Mouse (Mus musculus) bone marrow, adult 2 months (tissue): Measurements from ENCODE around the gene Ccdc8.

ENCODE experiments used
- CTCF ChIP-seq: fragments of 200-500 bp; IDR thresholded peaks from 2 replicates; pipeline ENCODE4 v1.5.1; 2011; ENCODE audit warnings: low read length, control low read depth; ENCODE audit not compliant: control insufficient read depth, insufficient read depth
- POLR2A ChIP-seq: fragments of 200-500 bp; IDR thresholded peaks from 2 replicates; pipeline ENCODE4 v1.6.1; 2011; ENCODE audit warnings: low read depth, mild to moderate bottlenecking, control low read depth, low read length, borderline replicate concordance; ENCODE audit not compliant: control insufficient read depth

DNA sequence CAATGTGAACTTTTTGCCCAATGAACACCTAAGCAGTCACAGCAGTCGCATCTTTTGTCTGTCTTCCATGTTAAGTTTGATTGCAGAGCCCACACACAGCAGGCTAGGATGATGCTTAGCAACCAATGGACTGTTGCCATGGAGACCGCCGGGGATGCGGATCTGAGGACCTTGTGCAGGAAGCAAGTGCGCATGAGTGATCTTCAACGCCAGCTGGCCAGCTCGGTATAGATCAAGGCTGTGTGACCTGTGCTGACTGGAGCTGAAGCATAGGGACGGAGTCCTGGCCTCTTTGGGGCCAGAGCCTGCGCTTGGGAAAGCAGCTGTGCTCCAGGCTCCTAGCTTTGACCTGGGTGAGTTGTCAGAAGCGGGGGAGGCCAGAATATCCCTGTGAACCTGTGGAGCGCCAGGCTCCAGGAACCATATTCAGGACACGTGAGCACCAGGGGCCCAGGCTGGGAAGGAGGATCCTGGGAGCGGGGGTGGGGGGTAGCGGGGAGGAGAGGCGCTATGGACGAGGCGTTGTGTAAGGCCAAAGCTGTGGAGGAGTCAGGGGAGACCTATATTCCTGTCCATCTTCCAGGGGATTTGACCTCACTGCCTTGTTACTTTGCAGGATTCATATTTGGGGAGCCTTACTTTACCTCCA, 32.8 kb upstream of the Ccdc8 start, which contains the start of gene Pnmal1:
- TF ChIP-seq CTCF (no peak), POLR2A (no peak)
